Mouse (Mus musculus) neural tube, embryonic 14.5 days (tissue): ENCODE data around the gene Capn2. TPM values are rescaled to one million over a fixed set of nuclear protein-coding genes. Genes with fewer than 3 reads are reported as not detected.

Experiments used
- ATAC-seq: fragments of 200-750 bp; cut with Nextera tagmentation; 2 replicates; pipeline ENCODE4 v1.8.0; 2017; ENCODE audit warnings: low read depth, mild to moderate bottlenecking, moderate TSS enrichment, moderate library complexity
- H3K27ac ChIP-seq: fragments of 300-500 bp; sonication (generic); 2 replicates; pipeline ENCODE4 v1.5.1; 2014; ENCODE audit warnings: low read depth, mild to moderate bottlenecking, control low read depth, low read length, moderate library complexity, mixed read lengths
- H3K27me3 ChIP-seq: fragments of 300-500 bp; sonication (generic); 2 replicates; pipeline ENCODE4 v1.6.1; 2014; ENCODE audit warnings: low read length; ENCODE audit not compliant: control insufficient read depth, insufficient read depth
- H3K36me3 ChIP-seq: fragments of 300-500 bp; sonication (generic); 2 replicates; pipeline ENCODE4 v1.6.1; 2014; ENCODE audit warnings: low read length, mixed read lengths; ENCODE audit not compliant: control insufficient read depth, insufficient read depth
- H3K4me1 ChIP-seq: fragments of 300-500 bp; sonication (generic); 2 replicates; pipeline ENCODE4 v1.6.1; 2014; ENCODE audit warnings: low read length; ENCODE audit not compliant: control insufficient read depth, insufficient read depth
- H3K4me2 ChIP-seq: fragments of 300-500 bp; sonication (generic); 2 replicates; pipeline ENCODE4 v1.6.1; 2014; ENCODE audit warnings: mild to moderate bottlenecking, low read depth, low read length, control low read depth
- H3K4me3 ChIP-seq: fragments of 300-500 bp; sonication (generic); 2 replicates; pipeline ENCODE4 v1.5.1; 2014; ENCODE audit warnings: low read depth, low read length, control low read depth, mixed read lengths
- H3K9ac ChIP-seq: fragments of 300-500 bp; sonication (generic); replicated peaks from 2 replicates; pipeline ENCODE4 v1.6.1; 2014; ENCODE audit warnings: low read depth, mild to moderate bottlenecking, control low read depth, low read length, mixed read lengths
- H3K9me3 ChIP-seq: fragments of 300-500 bp; sonication (generic); 2 replicates; pipeline ENCODE4 v1.6.1; 2016; ENCODE audit warnings: low read length; ENCODE audit not compliant: control insufficient read depth
- WGBS: fragments of 180-500 bp; shearing (Covaris S2); extraction: QIAGEN DNeasy Blood & Tissue Kit; methylation state at CpG from one replicate; pipeline ENCODE4 v1.1.7; 2014; 5-methylcytosine and 5-hydroxymethylcytosine counted together
- polyA plus RNA-seq: library from polyadenylated mRNA; unstranded; fragments of >200 nt; fragmentation: Nextera tagmentation; extraction: Ambion mirVana; gene quantifications from 2 replicates; pipeline ENCODE4 v1.2.1, GENCODE M21; 2014

The Capn2 gene
- polyA plus RNA-seq, 1 experiment from 2014 or later, result 64.8 TPM

DNA sequence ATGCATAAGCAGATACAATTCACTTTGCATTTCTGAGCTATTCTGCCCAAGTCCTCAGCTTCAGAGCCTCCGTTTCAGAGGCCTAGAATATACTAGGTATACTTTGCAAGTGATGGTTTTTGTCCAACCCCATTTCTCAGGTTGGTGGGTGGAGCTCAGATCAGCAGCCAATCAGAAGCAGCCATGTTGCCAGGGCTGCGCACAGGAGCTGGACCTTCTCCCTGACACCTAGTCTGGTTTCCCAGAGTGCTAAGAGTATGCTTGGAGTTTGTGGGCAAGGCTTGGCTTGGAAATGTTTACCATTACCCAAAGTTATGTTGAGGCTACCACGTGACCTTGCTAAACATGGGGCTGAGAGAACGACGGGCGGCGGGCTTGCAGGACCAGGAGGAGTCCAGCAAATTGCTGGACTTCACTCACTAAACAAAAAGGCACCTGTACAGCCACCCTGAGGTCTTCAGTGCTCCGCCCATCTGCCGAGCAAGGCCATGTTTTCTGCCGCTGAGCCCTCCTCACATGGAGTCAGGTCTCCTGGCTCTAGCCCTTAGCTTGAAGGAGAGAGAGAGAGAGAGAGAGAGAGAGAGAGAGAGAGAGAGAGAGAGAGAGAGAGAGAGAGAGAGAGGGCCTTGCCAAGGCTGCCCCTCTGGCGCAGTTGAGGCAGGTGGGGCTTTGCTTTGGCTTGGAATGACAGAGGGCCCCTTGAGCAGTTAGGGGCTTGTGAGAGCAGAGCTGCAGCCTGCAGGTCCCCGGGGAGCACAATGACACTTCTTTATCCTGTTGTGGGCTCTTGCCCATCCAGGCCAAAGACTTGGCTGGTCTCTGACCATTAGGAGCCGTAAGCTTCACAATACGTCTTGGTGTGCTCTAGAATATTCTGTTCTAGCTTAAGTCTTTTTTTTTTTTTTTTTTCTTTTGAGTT is 34.2 kb downstream of the Capn2 start:
- Histone ChIP-seq H3K9ac (no peak overlapping the region), H3K36me3 (peaks cover 51% of the 10 kb centered on the region), H3K4me1 (no peaks in the 10 kb centered on the region), H3K27ac (no peak overlapping the region), H3K4me3 (no peak overlapping the region), H3K9me3 (no peaks in the 10 kb centered on the region), H3K4me2 (no peak overlapping the region), H3K27me3 (no peaks in the 10 kb centered on the region)
- WGBS, result 87% methylated on average over 14 of the region's 14 CpGs
- ATAC-seq, result no peak

DNA sequence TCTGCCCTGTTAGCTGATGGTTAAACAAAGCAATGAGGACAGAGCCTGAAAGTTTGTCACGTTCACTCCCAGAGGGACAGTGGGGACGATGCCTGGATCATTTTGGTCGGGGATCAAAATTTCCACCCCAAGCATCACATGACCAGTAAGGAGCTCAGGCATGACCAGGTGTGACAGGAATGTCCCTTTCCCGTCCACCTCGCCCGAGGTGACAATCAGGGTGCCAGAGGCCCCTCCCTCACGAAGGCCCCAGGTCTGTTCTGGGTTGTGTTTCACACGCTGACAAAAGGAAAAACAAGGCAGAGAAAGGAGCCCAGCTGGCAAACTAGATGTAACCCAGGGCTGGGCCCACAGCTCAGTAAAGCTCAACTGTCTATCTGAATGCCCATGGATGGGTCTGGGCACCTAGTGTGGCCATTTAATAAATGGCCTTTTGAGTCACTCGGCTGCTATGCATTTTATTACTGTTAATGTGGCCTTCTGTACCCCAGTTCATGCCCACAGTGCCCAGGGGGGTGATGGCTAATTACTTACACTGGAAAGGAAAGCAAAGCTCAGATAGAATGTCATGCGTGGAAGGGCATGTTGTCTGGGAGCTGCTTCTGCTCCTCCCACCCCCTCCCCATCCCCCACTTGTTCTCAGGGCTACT is 35.6 kb downstream of the Capn2 start:
- H3K9ac ChIP-seq, result no peak overlapping the region
- H3K27me3 ChIP-seq, result no peaks in the 10 kb centered on the region
- no peak for ATAC-seq
- H3K36me3 ChIP-seq, result peaks cover 57% of the 10 kb centered on the region
- H3K4me1 ChIP-seq, result no peaks in the 10 kb centered on the region
- 84% methylated on average over 10 of the region's 10 CpGs for whole genome bisulfite sequencing
- no peaks in the 10 kb centered on the region for H3K9me3 ChIP-seq
- no peak overlapping the region for H3K4me2 ChIP-seq
- no peak overlapping the region for H3K4me3 ChIP-seq
- H3K27ac ChIP-seq, result no peak overlapping the region

DNA sequence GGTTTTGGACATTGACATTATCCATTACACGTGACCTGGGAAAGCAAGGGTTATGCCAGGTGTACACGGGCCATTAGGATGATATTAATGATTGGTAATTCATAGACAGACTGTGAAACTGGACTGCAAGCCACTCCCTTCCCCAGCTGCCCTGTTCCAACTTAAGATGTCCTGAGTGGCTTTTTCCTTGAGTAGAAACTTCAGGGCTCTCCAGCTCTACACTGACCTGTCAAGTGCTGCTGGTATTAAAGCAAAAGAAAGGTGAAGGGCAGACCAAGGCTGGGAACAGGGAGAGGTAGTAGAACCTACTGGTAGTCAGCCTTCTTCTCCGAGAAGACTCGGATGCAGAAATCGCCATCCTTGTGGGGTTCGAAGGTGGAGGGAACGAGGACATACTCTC is 36.3 kb downstream of the Capn2 start:
- H3K27me3 ChIP-seq, result no peaks in the 10 kb centered on the region
- no peak overlapping the region for H3K9ac ChIP-seq
- H3K36me3 ChIP-seq, result peaks cover 52% of the 10 kb centered on the region
- H3K4me3 ChIP-seq, result no peak overlapping the region
- no peaks in the 10 kb centered on the region for H3K9me3 ChIP-seq
- H3K4me2 ChIP-seq, result no peak overlapping the region
- H3K4me1 ChIP-seq, result no peaks in the 10 kb centered on the region
- H3K27ac ChIP-seq, result no peak overlapping the region
- WGBS, result 98% methylated on average over 7 of the region's 7 CpGs
- ATAC-seq, result no peak

DNA sequence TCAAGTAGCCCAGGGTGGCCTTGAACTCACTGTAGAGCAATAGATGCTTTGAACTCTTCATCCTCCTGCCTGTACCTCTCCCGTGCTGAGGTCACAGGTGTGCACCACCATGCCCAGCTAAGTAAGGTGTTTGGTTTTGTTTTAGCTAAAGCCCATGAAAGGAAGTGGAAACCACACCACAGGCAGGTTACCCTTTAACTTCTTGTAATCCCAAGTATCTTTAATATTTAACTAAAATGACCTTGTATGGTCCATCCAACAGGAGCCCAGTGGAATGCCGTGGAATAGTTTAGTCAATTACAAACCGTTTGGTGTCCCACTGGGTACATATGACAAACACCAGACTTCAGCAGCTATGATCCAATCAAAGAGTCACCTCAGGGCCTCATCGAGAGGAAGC is 38.5 kb downstream of the Capn2 start:
- H3K9ac ChIP-seq, result no peak overlapping the region
- peaks cover 51% of the 10 kb centered on the region for H3K36me3 ChIP-seq
- WGBS, result 88% methylated on average over 4 of the region's 4 CpGs
- no peak for ATAC-seq
- no peak overlapping the region for H3K4me3 ChIP-seq
- no peaks in the 10 kb centered on the region for H3K9me3 ChIP-seq
- H3K4me2 ChIP-seq, result no peak overlapping the region
- H3K27me3 ChIP-seq, result no peaks in the 10 kb centered on the region
- H3K27ac ChIP-seq, result no peak overlapping the region
- no peaks in the 10 kb centered on the region for H3K4me1 ChIP-seq

DNA sequence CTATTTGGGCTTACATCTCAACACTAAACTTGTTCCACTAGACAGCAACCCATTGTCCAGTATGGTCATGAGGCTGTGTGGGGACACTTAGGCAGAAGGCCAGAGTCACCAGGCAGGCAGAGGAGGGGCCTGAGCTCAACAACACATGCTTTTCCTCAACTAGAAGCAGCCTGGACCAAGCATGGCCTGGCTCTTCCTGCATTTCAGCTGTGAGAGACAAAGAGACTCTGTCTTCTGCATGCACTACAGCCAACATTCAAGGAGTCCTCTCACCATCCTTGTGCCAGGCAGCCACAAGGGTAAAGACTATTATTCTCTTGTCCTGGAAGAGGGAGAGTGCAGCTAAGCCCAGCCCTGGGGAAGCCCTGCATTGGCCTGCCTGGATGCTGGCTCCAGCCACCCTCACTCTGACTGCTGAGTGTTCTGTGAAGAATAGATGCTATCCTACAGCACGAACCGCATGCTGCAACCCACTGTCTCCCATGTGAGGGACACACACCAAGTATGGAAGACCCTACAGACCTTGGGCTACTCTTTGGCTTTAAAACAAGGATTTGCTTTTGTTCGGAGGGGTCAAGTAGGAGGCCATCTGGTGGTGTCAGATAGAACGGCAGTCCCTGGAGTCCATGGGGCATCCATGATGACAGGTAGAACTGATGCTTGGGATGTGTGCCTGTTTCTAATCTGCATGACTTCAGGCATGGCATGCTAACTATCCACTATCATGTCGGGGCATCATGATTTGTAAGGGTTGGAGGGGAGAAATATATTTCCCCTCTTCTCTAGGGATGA is 42.2 kb downstream of the Capn2 start:
- no peak for ATAC-seq
- Histone ChIP-seq H3K27me3 (no peaks in the 10 kb centered on the region), H3K27ac (no peak overlapping the region), H3K4me3 (no peak overlapping the region), H3K9me3 (no peaks in the 10 kb centered on the region), H3K4me2 (no peak overlapping the region), H3K9ac (no peak overlapping the region), H3K4me1 (no peaks in the 10 kb centered on the region), H3K36me3 (peaks cover 59% of the 10 kb centered on the region)
- WGBS, result 91% methylated on average over 5 of the region's 5 CpGs

DNA sequence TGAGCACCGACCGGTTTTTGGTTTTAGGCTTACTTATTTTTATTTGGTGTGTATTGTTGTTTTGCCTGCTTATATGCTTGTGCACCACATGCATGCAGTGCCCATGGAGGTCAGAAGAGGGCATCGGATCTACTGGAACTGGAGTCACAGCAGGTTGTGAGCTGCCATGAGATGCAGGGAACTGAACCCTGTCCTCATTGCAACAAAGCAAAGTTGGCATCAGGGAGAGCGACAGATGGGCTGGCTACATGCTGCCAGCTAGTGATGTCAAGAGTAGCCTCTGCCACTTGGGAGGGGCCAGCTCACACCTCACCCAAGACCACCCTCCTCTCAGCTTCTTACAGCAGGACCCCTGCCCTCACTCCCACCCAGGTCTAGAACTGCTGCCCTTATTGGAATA is 51.4 kb downstream of the Capn2 start:
- no peaks in the 10 kb centered on the region for H3K9me3 ChIP-seq
- peaks cover 38% of the 10 kb centered on the region; the same call in 1 of the 2 replicates for H3K36me3 ChIP-seq
- H3K4me3 ChIP-seq, result no peak overlapping the region
- H3K4me1 ChIP-seq, result no peaks in the 10 kb centered on the region
- ATAC-seq, result no peak
- H3K9ac ChIP-seq, result no peak overlapping the region
- no peaks in the 10 kb centered on the region for H3K27me3 ChIP-seq
- WGBS, result 93% methylated on average over 4 of the region's 4 CpGs
- no peak overlapping the region for H3K27ac ChIP-seq
- H3K4me2 ChIP-seq, result no peak overlapping the region

DNA sequence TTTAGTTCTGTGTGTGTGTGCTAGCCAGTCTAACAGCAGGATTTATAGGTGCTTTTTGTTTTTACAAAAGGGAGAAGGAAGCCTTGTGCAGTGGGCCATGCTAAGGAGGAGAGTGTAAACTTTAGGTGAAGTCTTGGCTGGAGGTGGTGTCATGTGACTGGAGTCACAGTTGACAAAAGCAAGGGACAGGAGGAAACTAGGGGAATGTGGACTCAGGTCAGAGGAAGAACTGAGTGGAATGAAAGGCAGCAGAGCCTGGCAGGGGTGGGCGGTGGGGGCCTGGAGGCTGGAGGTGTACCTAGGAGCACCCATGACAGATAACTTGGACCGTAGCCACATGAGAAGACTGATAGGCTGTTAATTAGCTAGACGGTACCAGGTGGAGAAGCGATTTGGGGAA is 52.1 kb downstream of the Capn2 start:
- Histone ChIP-seq H3K4me1 (no peaks in the 10 kb centered on the region), H3K27ac (no peak overlapping the region), H3K27me3 (no peaks in the 10 kb centered on the region), H3K9me3 (no peaks in the 10 kb centered on the region), H3K9ac (no peak overlapping the region), H3K4me2 (no peak overlapping the region), H3K4me3 (no peak overlapping the region), H3K36me3 (peaks cover 34% of the 10 kb centered on the region)
- 42% methylated on average over 4 of the region's 4 CpGs for whole genome bisulfite sequencing
- ATAC-seq, result no peak

DNA sequence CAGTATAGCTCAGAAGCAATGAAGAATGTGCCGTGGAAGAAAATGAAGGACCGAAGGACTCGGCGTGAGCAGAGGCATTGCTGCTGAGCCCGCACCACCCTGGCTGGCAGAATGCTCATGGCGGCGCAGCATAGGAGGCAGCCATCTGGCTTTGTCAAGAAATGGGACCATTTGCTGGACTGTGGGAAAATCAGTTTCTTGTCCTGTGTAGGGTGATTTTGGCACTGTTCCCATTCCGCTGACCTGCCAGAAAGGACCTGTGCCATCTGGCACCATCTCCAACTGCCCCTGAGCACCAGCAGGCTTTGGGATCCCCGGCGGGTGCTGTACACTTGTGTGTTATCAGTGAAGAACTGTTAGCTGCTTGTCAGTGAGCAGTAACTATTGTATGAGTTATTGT is 55.6 kb downstream of the Capn2 start:
- Histone ChIP-seq H3K9ac (no peak overlapping the region), H3K27ac (peak overlapping the region; percentile 34; the same call in 1 of the 2 replicates), H3K4me2 (no peak overlapping the region), H3K9me3 (no peaks in the 10 kb centered on the region), H3K4me3 (no peak overlapping the region), H3K27me3 (no peaks in the 10 kb centered on the region), H3K4me1 (no peaks in the 10 kb centered on the region), H3K36me3 (peaks cover 10% of the 10 kb centered on the region; the same call in 1 of the 2 replicates)
- 59% methylated on average over 10 of the region's 10 CpGs for WGBS
- ATAC-seq, result peak; percentile 67; the same call in 1 of the 2 replicates
